ENCODE assay signal across 10 mouse cellular contexts in the genomic region with DNA sequence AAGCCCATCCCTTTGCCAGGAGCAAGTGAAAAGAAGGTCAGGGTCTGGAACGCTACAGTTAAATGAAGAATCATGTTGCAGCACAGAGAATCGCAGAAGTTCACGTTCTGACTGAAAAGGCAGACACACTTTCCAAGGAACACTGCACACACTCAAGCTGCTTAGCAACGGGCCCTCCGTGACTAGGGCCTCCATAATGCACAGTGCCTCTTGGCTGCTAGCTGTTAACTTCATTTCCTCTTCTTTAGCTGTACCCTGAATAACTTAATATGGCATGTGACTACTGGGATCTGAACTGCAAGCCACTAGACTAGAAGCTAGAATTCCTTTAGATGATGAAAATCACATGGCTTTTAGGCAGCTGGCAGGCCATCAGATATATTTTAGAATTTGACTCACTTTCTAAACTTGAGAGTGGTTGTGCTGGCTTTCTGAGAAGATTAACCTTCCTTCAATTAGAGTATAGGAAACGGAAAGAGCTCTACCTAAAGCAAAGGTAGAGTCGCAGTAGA. TPM values are rescaled to one million over a fixed set of nuclear protein-coding genes. Genes with fewer than 3 reads are reported as not detected.
DNase-seq lines count a peak whose midpoint lies in the region; ATAC-seq and TF ChIP-seq lines count a peak whose summit lies in the region.
"Had no signal": no experiment of that assay in that cellular context is flagged by ENCODE, and none has a peak within 500 bp of the region (broad histone marks: within the 10 kb centered on the region; RNA-seq: fewer than 3 reads in every experiment).

No protein-coding gene starts in this region.

- no peaks in the 10 kb centered on the region for H3K27me3 ChIP-seq in heart, embryonic 12.5 days (replicated peaks)
- no peaks in the 10 kb centered on the region for H3K27me3 ChIP-seq in embryonic facial prominence, embryonic 10.5 days (replicated peaks; ENCODE audit: low read depth, poor library complexity, severe bottlenecking)
- H3K27me3 ChIP-seq in limb, embryonic 13.5 days = no peaks in the 10 kb centered on the region
- H3K27me3 ChIP-seq in cerebellum, adult 2 months (ENCODE audit: control insufficient read depth, insufficient read depth, low read length) = no peaks in the 10 kb centered on the region

- TF ChIP-seq CTCF in cerebellum, adult 2 months (IDR thresholded peaks at IDR 0.05; ENCODE audit: borderline replicate concordance, insufficient read depth, low read depth, low read length) = no peak

- DNase-seq in heart, postnatal 25 days (ENCODE audit: low spot score) = no peak
- peak; percentile 60 for DNase-seq in NIH3T3 (ENCODE audit: low read depth)
- DNase-seq in embryonic facial prominence, embryonic 10.5 days (ENCODE audit: low spot score) = peak; percentile 44
- DNase-seq in urinary bladder, postnatal 14 days (ENCODE audit: low spot score) = no peak
- DNase-seq in cerebellum, adult 2 months = no peak
- no peak for DNase-seq in ovary, postnatal 36 days (ENCODE audit: low spot score)
- DNase-seq: liver; thymus, postnatal 25 days had no signal

- peak overlapping the region; percentile 29 for H3K4me2 ChIP-seq in heart, embryonic 12.5 days
- H3K4me2 ChIP-seq in limb, embryonic 13.5 days (replicated peaks) = no peak overlapping the region

- ATAC-seq in heart, embryonic 12.5 days (ENCODE audit: insufficient number of reproducible peaks, low FRiP score) = no peak
- peak; percentile 86 for ATAC-seq in limb, embryonic 13.5 days (ENCODE audit: low FRiP score, low read depth)

- H3K36me3 ChIP-seq in heart, embryonic 12.5 days = peaks cover 55% of the 10 kb centered on the region
- peaks cover 18% of the 10 kb centered on the region; the same call in 1 of the 2 replicates for H3K36me3 ChIP-seq in embryonic facial prominence, embryonic 10.5 days (replicated peaks)
- peaks cover 19% of the 10 kb centered on the region for H3K36me3 ChIP-seq in limb, embryonic 13.5 days

- H3K27ac ChIP-seq in heart, embryonic 12.5 days (ENCODE audit: poor library complexity, severe bottlenecking) = peak overlapping the region; percentile 83
- H3K27ac ChIP-seq in embryonic facial prominence, embryonic 10.5 days (replicated peaks) = no peak overlapping the region
- peak overlapping the region; percentile 40; the same call in 1 of the 2 replicates for H3K27ac ChIP-seq in limb, embryonic 13.5 days
- H3K27ac ChIP-seq in cerebellum, adult 2 months (ENCODE audit: insufficient read depth, low read length) = no peak overlapping the region

- no peak overlapping the region for H3K4me3 ChIP-seq in heart, embryonic 12.5 days
- H3K4me3 ChIP-seq in embryonic facial prominence, embryonic 10.5 days = no peak overlapping the region
- H3K4me3 ChIP-seq in limb, embryonic 13.5 days = no peak overlapping the region
- no peak overlapping the region for H3K4me3 ChIP-seq in cerebellum, adult 2 months (replicated peaks; ENCODE audit: insufficient read depth, low read depth, low read length)

- peak overlapping the region; percentile 35; the same call in 1 of the 2 replicates for H3K9ac ChIP-seq in heart, embryonic 12.5 days
- H3K9ac ChIP-seq in limb, embryonic 13.5 days = no peak overlapping the region

- H3K9me3 ChIP-seq in heart, embryonic 12.5 days (replicated peaks) = no peaks in the 10 kb centered on the region
- H3K9me3 ChIP-seq in embryonic facial prominence, embryonic 10.5 days = no peaks in the 10 kb centered on the region
- H3K9me3 ChIP-seq in limb, embryonic 13.5 days = no peaks in the 10 kb centered on the region

- intact Hi-C loops in heart, postnatal 25 days (cut with DNase I) = no loop called here

- TF ChIP-seq POLR2A in cerebellum, adult 2 months (IDR thresholded peaks at IDR 0.05; ENCODE audit: borderline replicate concordance, insufficient read depth, low read length) = no peak

- peaks cover 60% of the 10 kb centered on the region for H3K4me1 ChIP-seq in heart, embryonic 12.5 days (replicated peaks)
- peaks cover 29% of the 10 kb centered on the region for H3K4me1 ChIP-seq in embryonic facial prominence, embryonic 10.5 days
- H3K4me1 ChIP-seq in limb, embryonic 13.5 days = peaks cover 15% of the 10 kb centered on the region
- H3K4me1 ChIP-seq in cerebellum, adult 2 months (ENCODE audit: control insufficient read depth, insufficient read depth, low read length) = no peaks in the 10 kb centered on the region

- 42% methylated on average over 7 of the region's 7 CpGs for WGBS in heart, embryonic 12.5 days
- 55% methylated on average over 7 of the region's 7 CpGs for WGBS in embryonic facial prominence, embryonic 10.5 days
- 37% methylated on average over 7 of the region's 7 CpGs for WGBS in limb, embryonic 13.5 days
- 46% methylated on average over 7 of the region's 7 CpGs for WGBS in cerebellum, adult 2 months

RNA-seq across cellular contexts. Expression of a gene that starts 8.2 kb away (rescaled TPM):
- polyA plus RNA-seq in heart, embryonic 12.5 days (2016; fragmentation: Nextera tagmentation; extraction: Ambion mirVana) = 687 and 707 TPM in 2 replicates
- 100 to 1,000 TPM; 145 to 158 TPM for total RNA-seq in heart, postnatal 25 days (2021)
- polyA plus RNA-seq in embryonic facial prominence, embryonic 10.5 days (2016; fragmentation: Nextera tagmentation; extraction: Ambion mirVana) = 39.7 and 40.8 TPM in 2 replicates
- 46.6 and 47.2 TPM in 2 replicates for polyA plus RNA-seq in limb, embryonic 13.5 days (2015; fragmentation: Nextera tagmentation; extraction: Ambion mirVana)
- 34.7 and 36.0 TPM in 2 replicates for polyA plus RNA-seq in cerebellum, adult 2 months (2012; rRNA removed)

Comparison
In these comparisons a context has a peak if more than half of its experiments do, and no peak if none do; other contexts are left out.
1. H3K27ac ChIP-seq: peak in heart, embryonic 12.5 days (single experiment) and limb, embryonic 13.5 days (single experiment); none in embryonic facial prominence, embryonic 10.5 days (single experiment) and cerebellum, adult 2 months (single experiment).
2. DNase-seq: peak in NIH3T3 (single experiment) and embryonic facial prominence, embryonic 10.5 days (single experiment); none in heart, postnatal 25 days (single experiment), urinary bladder, postnatal 14 days (single experiment), cerebellum, adult 2 months (0 of 2) and ovary, postnatal 36 days (single experiment).
3. RNA of a gene that starts 8.2 kb away (polyA plus RNA-seq): 687 to 707 TPM in heart, embryonic 12.5 days; 46.6 to 47.2 TPM in limb, embryonic 13.5 days, 39.7 to 40.8 TPM in embryonic facial prominence, embryonic 10.5 days and 34.7 to 36.0 TPM in cerebellum, adult 2 months; every median in the first group is over 10 times any median in the second.